Mouse (Mus musculus): ENCODE data around the gene Pphln1. TPM values are rescaled to one million over a fixed set of nuclear protein-coding genes. Genes with fewer than 3 reads are reported as not detected.

Pphln1 gene
- polyA plus RNA-seq, 1 experiment from 2014 or later = 32.4 TPM

DNA sequence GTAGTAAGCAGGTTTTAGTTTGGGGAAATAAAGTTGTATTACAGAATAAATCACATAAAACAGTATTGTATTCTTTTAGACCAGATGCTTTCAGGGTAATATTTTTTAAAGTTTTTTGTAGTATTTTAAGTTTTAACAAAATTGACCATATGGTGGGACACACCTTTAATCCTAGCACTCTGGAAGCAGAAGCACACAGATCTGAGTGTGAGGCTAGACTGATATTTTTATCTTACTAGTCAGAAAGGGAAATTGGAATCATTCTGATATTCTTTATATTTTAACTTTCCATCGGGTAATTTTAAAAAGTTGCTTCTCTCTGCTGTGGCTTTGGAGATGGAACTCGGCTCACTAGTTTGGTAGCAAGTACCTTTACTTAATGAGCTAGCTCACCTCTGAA lies 4.6 kb downstream of the Pphln1 start:
- H3K27ac ChIP-seq = no peak overlapping the region
- no peaks in the 10 kb centered on the region for H3K9me3 ChIP-seq (replicated peaks; ENCODE audit: low read length)
- no peak overlapping the region for H3K9ac ChIP-seq (ENCODE audit: low read depth, low read length)
- ATAC-seq (replicated peaks; ENCODE audit: low FRiP score, low read depth) (no peak), DNase-seq (ENCODE audit: low spot score) (no peak)
- H3K4me3 ChIP-seq (replicated peaks; ENCODE audit: low read depth, low read length) = no peak overlapping the region
- no peaks in the 10 kb centered on the region; the same call in 1 of the 2 replicates for H3K4me1 ChIP-seq (replicated peaks; ENCODE audit: insufficient read depth, low read length)
- no peak overlapping the region for H3K4me2 ChIP-seq (ENCODE audit: low read length)
- no peak for TF ChIP-seq CTCF (IDR thresholded peaks at IDR 0.05; ENCODE audit: low read depth)
- no peaks in the 10 kb centered on the region for H3K36me3 ChIP-seq (ENCODE audit: insufficient read depth, low read length)
- H3K27me3 ChIP-seq (ENCODE audit: insufficient read depth, low read length) = no peaks in the 10 kb centered on the region
- 92% methylated on average over 2 of the region's 2 CpGs for WGBS

DNA sequence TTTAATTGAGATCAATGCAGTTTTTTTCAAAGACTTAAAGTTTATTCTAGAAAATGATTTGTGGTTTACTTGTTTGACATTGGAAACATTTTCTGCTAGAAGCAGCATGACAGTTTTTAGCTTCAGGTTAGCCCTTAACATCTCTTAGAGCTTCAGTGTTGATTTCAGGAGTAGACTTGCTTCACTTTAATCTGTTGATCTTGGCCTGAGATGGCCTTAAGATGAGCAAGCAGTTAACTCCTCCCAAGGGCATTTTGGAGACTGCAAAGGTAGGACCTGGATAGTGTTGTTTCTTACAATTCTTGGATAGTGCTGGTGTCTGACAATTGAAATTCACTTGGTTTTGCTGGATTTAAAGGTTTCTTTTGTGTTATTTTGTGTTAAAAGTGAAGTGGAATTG lies 6.7 kb downstream of the Pphln1 start:
- Histone ChIP-seq H3K27ac (no peak overlapping the region), H3K4me3 (replicated peaks; ENCODE audit: low read depth, low read length) (no peak overlapping the region), H3K4me2 (ENCODE audit: low read length) (no peak overlapping the region), H3K36me3 (ENCODE audit: insufficient read depth, low read length) (no peaks in the 10 kb centered on the region), H3K9ac (ENCODE audit: low read depth, low read length) (no peak overlapping the region), H3K27me3 (ENCODE audit: insufficient read depth, low read length) (no peaks in the 10 kb centered on the region), H3K9me3 (replicated peaks; ENCODE audit: low read length) (no peaks in the 10 kb centered on the region), H3K4me1 (replicated peaks; ENCODE audit: insufficient read depth, low read length) (no peaks in the 10 kb centered on the region)
- ATAC-seq (replicated peaks; ENCODE audit: low FRiP score, low read depth) (no peak), DNase-seq (ENCODE audit: low spot score) (no peak)
- no peak for TF ChIP-seq CTCF (IDR thresholded peaks at IDR 0.05; ENCODE audit: low read depth)

DNA sequence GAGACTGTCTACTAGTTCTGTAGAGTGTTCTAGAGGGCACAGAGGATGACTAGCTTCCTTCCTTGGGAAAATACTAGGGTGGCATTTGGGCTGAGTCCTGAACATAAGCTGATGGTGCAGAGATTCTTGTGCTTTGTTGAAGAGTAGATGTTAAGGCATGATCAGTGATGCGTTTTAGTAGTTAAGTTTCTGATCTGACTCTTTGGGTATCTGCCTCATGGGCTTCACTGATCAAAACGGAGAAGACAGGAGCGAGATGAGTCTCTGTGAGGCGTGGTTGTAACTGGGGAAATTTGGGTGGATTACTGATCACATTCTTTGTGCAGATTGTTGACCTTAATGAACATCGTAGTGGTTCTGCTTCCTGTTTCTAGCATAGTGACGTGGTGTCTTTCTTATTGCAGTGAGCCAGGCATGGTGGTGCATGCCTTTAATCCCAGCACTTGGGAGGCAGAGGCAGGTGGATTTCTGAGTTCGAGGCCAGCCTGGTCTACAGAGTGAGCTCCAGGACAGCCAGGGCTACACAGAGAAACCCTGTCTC lies 7.4 kb downstream of the Pphln1 start:
- Histone ChIP-seq H3K4me2 (ENCODE audit: low read length) (no peak overlapping the region), H3K4me3 (replicated peaks; ENCODE audit: low read depth, low read length) (no peak overlapping the region), H3K9me3 (replicated peaks; ENCODE audit: low read length) (no peaks in the 10 kb centered on the region), H3K4me1 (replicated peaks; ENCODE audit: insufficient read depth, low read length) (no peaks in the 10 kb centered on the region), H3K9ac (ENCODE audit: low read depth, low read length) (no peak overlapping the region), H3K36me3 (ENCODE audit: insufficient read depth, low read length) (no peaks in the 10 kb centered on the region), H3K27ac (no peak overlapping the region), H3K27me3 (ENCODE audit: insufficient read depth, low read length) (no peaks in the 10 kb centered on the region)
- ATAC-seq (replicated peaks; ENCODE audit: low FRiP score, low read depth) (no peak), DNase-seq (ENCODE audit: low spot score) (no peak)
- no peak for TF ChIP-seq CTCF (IDR thresholded peaks at IDR 0.05; ENCODE audit: low read depth)
- 83% methylated on average over 7 of the region's 7 CpGs for WGBS

DNA sequence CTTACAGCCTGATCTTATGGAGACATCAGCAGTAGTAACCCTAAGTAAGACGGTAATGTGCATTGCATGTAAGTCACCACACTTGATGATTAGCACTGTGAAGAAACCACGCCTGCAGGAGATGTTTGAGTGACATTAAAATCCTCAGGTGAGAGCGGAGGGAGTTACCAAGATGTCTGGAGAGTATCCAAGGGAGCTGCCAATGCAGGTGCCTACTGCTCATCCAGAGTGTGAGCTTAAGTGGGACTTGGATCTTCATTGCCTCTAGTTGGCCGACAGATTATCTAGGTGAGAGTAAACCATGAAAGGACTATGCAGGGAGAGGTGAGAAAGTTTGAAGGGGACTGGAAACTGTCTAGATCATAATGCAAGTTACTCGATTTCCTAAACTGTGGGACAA lies 8.3 kb downstream of the Pphln1 start:
- Histone ChIP-seq H3K4me3 (replicated peaks; ENCODE audit: low read depth, low read length) (no peak overlapping the region), H3K27me3 (ENCODE audit: insufficient read depth, low read length) (no peaks in the 10 kb centered on the region), H3K4me2 (ENCODE audit: low read length) (no peak overlapping the region), H3K9me3 (replicated peaks; ENCODE audit: low read length) (no peaks in the 10 kb centered on the region), H3K4me1 (replicated peaks; ENCODE audit: insufficient read depth, low read length) (no peaks in the 10 kb centered on the region), H3K9ac (ENCODE audit: low read depth, low read length) (no peak overlapping the region), H3K36me3 (ENCODE audit: insufficient read depth, low read length) (0 out of 2 replicates have a peak, but pooled peaks cover 7% of the 10 kb centered on the region), H3K27ac (no peak overlapping the region)
- no peak for TF ChIP-seq CTCF (IDR thresholded peaks at IDR 0.05; ENCODE audit: low read depth)
- ATAC-seq (replicated peaks; ENCODE audit: low FRiP score, low read depth) (no peak), DNase-seq (ENCODE audit: low spot score) (no peak)
- 95% methylated on average over 5 of the region's 5 CpGs for WGBS

DNA sequence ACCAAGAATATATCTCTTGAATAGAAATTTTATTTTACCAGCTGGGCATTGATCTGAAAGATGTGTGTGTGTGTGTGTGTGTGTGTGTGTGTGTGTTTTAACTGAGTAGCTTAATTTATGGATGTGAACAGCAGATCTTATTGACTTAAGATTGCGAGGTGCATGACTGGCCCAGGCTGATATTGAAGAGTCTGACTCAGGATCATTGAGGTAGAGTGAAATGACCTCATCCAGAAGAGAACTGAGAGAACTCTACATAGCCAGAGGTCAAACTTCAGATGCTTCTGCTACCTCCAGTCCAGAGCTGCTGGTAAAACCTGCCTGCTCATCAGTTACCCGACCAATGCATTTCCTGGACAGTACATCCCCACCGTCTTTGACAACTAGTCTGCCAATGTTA lies 14.3 kb downstream of the Pphln1 start:
- H3K9me3 ChIP-seq (replicated peaks; ENCODE audit: low read length) = no peaks in the 10 kb centered on the region
- DNase-seq (ENCODE audit: low spot score) (no peak), ATAC-seq (replicated peaks; ENCODE audit: low FRiP score, low read depth) (no peak)
- H3K4me3 ChIP-seq (replicated peaks; ENCODE audit: low read depth, low read length) = no peak overlapping the region
- WGBS = 95% methylated on average over 3 of the region's 3 CpGs
- no peaks in the 10 kb centered on the region for H3K4me1 ChIP-seq (replicated peaks; ENCODE audit: insufficient read depth, low read length)
- TF ChIP-seq CTCF (IDR thresholded peaks at IDR 0.05; ENCODE audit: low read depth) = no peak
- H3K9ac ChIP-seq (ENCODE audit: low read depth, low read length) = no peak overlapping the region
- peaks cover 14% of the 10 kb centered on the region for H3K36me3 ChIP-seq (ENCODE audit: insufficient read depth, low read length)
- H3K27me3 ChIP-seq (ENCODE audit: insufficient read depth, low read length) = no peaks in the 10 kb centered on the region
- no peak overlapping the region for H3K4me2 ChIP-seq (ENCODE audit: low read length)
- no peak overlapping the region for H3K27ac ChIP-seq

DNA sequence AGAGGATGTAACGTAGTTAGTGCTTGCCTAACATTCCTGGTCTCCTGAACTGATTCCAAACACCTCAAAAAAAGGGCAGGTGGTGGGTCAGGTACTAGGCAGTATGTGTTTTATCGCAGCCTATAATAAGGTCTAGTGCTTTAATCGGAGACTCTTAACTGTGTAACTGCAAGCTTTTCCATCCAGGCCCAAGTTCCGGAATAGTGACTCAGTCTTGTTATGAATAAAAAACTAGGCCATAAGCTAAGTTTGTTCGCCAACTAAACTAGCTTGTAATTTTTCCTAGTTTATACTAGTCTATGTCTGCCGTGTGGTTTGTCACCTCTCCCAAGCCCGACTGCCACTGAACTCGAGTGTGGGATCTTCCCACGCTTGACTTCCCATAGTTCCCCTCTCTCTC lies 16.3 kb downstream of the Pphln1 start:
- TF ChIP-seq CTCF (IDR thresholded peaks at IDR 0.05; ENCODE audit: low read depth) = no peak
- Histone ChIP-seq H3K27me3 (ENCODE audit: insufficient read depth, low read length) (no peaks in the 10 kb centered on the region), H3K4me3 (replicated peaks; ENCODE audit: low read depth, low read length) (no peak overlapping the region), H3K9me3 (replicated peaks; ENCODE audit: low read length) (no peaks in the 10 kb centered on the region), H3K4me2 (ENCODE audit: low read length) (no peak overlapping the region), H3K9ac (ENCODE audit: low read depth, low read length) (no peak overlapping the region), H3K27ac (no peak overlapping the region), H3K36me3 (ENCODE audit: insufficient read depth, low read length) (peaks cover 14% of the 10 kb centered on the region), H3K4me1 (replicated peaks; ENCODE audit: insufficient read depth, low read length) (no peaks in the 10 kb centered on the region)
- ATAC-seq (replicated peaks; ENCODE audit: low FRiP score, low read depth) (no peak), DNase-seq (ENCODE audit: low spot score) (no peak)
- WGBS = 84% methylated on average over 9 of the region's 9 CpGs

DNA sequence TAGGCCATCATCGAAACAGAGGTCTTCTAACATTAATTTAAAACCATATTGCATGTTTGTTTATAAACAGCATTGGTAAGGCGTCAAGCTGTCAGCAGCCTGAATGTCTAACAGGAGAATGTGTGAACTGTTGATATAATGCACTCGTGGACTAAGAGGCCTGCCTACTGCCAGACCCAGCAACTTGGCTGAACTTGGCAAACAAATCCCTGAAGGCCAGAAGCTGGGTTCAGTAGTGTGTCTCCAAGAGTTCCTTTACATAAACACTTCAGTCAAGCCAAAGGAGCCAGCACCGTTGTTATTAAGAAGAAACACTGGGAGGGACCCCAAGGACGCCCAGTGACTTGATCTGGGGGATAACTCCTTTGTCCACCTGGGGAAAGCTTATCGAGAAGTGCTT lies 18.1 kb downstream of the Pphln1 start:
- H3K27me3 ChIP-seq (ENCODE audit: insufficient read depth, low read length) = no peaks in the 10 kb centered on the region
- no peak overlapping the region for H3K9ac ChIP-seq (ENCODE audit: low read depth, low read length)
- no peak overlapping the region for H3K27ac ChIP-seq
- no peaks in the 10 kb centered on the region for H3K4me1 ChIP-seq (replicated peaks; ENCODE audit: insufficient read depth, low read length)
- no peaks in the 10 kb centered on the region for H3K9me3 ChIP-seq (replicated peaks; ENCODE audit: low read length)
- H3K4me2 ChIP-seq (ENCODE audit: low read length) = no peak overlapping the region
- peaks cover 16% of the 10 kb centered on the region for H3K36me3 ChIP-seq (ENCODE audit: insufficient read depth, low read length)
- ATAC-seq (replicated peaks; ENCODE audit: low FRiP score, low read depth) = no peak
- DNase-seq (ENCODE audit: low spot score) = no peak
- no peak for TF ChIP-seq CTCF (IDR thresholded peaks at IDR 0.05; ENCODE audit: low read depth)
- WGBS = 84% methylated on average over 6 of the region's 6 CpGs
- H3K4me3 ChIP-seq (replicated peaks; ENCODE audit: low read depth, low read length) = no peak overlapping the region

All from kidney, postnatal 0 days (tissue).